Mouse (Mus musculus): ENCODE measurements around the gene Nectin2. TPM values are rescaled to one million over a fixed set of nuclear protein-coding genes. Genes with fewer than 3 reads are reported as not detected.
"Not testable (repeated sequence)": the region's sequence is repeated elsewhere in the genome, so short reads cannot be mapped to it uniquely, and the experiment has no call there.

Nectin2 gene
- total RNA-seq (2022) = 1 to 10 TPM; 6.5 to 8.0 (median 7.4) TPM

GRCm38 (mm10) chr7:19750217-19751069 is at the start of gene Nectin2:
TSS of gene Nectin2 (minus strand) at chr7:19750483.
- DNase-seq (ENCODE audit: low spot score in 2 of 2) = peak; percentile 50 to 64

DNA sequence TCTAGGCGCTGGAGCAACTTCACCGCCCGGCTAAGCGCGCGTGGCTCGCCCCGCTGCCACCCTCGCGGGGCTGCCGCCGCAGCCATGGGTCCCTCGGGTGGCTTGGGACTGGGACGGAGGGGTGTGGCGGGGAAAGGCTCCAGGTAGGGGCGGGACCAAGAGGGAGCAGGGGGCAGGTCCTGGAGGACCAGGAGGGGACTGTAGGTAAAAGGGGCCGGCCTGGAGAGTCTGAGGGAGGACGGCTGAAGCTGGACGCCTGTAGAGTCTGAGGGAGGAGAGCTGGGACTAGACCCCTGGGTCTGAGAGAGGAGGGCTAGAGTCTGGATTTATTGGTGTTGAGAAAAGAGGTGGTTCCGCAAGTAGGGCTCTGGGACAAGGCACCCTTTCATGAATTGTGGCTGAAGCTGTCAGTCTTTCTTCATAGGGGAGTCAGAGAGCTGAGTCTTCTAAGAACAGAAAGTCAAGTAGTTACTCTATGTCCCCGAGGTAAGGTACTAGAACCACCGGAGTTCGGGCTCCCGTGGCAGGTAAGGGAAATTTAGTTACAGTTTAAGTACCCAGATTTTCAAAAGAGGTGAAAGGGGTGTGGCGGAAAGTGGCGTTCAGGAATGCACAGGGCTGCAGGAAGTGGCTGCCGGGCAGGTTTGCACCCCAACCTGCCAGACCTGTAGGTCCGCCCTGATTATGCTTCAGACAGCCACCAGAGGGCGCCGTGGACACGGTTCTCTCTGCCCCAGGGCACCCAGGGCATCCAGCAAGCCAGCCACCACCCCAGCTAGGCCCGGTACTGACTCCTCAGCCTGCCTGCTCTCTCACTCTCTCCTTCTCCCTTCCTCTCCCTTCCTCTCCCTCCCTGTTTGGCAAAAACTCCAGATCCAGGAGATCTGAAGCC is 46.7 kb upstream of the Nectin2 start, which contains the start of gene Cblc:
TSS of gene Cblc (minus strand) at position 113 of the 892 bp plus-strand sequence.
- DNase-seq (ENCODE audit: low spot score in 2 of 2) = no peak

GRCm38 (mm10) chr7:19796254-19796653 is 46.0 kb upstream of the Nectin2 start:
- DNase-seq (ENCODE audit: low spot score in 2 of 2) = no peak

GRCm38 (mm10) chr7:19795236-19795635 is 45.0 kb upstream of the Nectin2 start:
- DNase-seq (ENCODE audit: low spot score in 2 of 2) = no peak

- DNase-seq (ENCODE audit: low spot score in 2 of 2) = no peak
These were observed 42.7 kb upstream of the Nectin2 start for GRCm38 (mm10) chr7:19792701-19793630.

DNA sequence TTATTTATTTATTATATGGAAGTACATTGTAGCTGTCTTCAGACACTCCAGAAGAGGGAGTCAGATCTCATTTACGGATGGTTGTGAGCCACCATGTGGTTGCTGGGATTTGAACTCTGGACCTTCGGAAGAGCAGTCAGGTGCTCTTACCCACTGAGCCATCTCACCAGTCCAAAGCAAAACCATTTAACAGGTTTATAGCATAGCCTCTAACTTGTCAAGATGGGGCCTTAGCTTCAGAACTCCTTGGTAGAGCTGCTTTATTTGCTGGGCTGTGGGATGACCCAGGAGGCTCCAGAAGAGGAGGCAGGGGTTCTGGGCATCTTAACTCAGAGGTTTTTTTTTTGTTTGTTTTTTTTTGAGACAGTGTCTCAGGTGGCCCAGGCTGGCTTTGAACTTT is 41.2 kb upstream of the Nectin2 start:
- not testable (repeated sequence) for DNase-seq (ENCODE audit: low spot score in 2 of 2)

DNA sequence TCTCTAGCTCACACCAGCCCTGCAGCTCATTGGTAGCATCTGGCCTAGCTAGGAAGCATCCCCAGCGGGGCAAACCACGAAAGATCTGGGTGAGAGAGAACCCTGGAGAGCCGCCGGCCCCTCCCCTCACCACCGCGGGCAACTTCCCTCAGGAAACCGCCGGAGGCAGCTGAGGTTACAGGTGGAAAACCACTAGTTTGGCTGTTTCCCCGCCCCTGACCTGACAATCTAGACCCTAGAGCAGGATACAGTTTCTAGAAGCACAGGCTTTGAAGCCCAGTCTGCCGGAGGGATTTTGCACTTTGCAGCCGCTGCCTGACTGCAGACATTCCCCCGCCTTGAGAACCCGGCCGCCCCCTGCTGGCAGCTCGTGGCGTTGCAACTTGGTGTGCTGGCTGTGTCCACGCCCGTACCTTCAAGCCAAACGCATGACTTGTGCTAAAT is 39.6 kb upstream of the Nectin2 start:
- peak; percentile 41 to 92 for DNase-seq (ENCODE audit: low spot score in 2 of 2)

DNA sequence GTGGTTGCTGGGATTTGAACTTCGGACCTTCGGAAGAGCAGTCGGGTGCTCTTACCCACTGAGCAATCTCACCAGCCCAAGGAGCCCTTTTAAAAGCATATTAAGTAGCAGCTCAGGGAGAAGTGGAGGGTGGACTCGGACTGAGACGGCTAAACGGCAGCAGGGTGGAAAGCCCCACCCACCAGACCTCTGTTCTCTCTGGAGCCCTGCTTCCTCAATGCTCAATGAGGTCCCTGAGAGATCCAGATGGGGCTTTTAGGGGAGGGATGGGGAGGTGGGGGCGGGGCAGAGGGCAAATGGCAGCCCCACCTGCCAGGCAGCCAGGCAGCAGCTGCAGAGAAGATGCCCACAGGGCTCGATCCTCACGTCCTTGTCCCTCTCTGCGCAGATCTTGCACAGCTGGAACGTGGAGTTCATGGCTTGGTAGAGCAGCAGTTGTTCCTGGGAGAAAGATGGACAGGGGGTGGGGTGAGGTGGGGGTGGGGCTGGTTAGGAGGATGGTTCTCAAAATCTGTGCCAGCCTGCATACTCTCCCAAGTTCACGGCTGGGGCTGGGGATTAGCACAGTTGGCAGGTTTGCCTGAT is 35.7 kb upstream of the Nectin2 start:
- DNase-seq (ENCODE audit: low spot score in 2 of 2) = no peak

DNA sequence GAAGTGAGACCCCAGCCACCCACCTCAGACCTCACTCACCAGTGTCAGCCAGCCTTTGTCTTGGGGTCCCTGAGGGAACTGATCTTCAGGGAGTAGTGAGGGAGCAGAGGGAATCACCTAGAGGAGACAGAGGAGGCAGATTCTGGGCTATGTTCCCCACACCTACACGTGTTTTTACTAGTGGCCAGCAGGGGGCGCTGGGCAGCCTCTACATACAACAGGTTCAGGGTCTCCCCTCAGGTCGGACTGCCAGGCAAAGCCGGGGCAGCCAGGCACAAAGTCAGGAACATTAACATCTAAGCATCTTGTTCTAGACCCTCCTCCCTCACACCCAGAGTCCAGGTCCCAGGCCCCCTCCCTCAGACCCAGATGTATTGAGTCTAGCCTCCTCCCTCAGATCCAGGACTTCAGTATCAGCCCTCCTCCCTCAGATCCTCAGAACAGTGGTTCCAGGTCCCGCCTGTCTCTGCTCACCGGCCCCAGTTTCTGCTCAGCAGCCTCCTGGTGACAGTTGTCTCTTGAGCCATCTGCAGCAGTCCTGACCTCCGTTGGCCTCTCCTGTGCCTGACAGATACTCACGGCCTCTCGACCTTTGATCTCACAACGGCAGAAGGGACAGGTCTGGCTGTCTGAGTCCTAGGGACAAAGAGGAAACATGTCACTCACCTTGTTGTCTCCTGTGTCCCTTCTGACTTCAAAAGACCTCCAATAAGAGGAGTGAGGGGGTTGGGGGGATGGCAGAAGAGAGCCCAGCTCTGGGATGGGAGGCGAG is 34.7 kb upstream of the Nectin2 start:
- DNase-seq (ENCODE audit: low spot score in 2 of 2) = no peak

DNA sequence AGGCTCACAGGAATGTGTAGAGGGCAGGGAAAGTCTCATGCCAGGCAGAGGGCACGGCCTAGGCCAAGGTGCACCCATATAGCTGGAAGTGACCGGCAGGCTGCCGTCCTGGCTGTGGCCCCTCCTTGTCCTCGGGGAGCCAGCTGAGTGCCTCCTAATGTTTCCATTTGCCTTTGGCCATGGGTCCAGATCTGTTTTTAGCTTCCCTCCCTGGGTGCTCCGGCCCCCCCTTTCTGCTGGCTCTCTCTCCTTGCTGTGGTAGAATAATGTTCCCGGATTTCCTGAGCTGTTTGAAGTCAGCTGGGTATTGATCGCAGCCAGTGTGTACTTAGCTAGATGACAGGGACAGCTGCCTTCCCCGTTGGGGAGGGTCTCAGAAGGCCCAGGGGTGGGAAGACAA is 33.3 kb upstream of the Nectin2 start:
- DNase-seq (ENCODE audit: low spot score in 2 of 2) = no peak

- DNase-seq (ENCODE audit: low spot score in 2 of 2) = no peak
These were observed 32.4 kb upstream of the Nectin2 start for GRCm38 (mm10) chr7:19782645-19783044.

DNA sequence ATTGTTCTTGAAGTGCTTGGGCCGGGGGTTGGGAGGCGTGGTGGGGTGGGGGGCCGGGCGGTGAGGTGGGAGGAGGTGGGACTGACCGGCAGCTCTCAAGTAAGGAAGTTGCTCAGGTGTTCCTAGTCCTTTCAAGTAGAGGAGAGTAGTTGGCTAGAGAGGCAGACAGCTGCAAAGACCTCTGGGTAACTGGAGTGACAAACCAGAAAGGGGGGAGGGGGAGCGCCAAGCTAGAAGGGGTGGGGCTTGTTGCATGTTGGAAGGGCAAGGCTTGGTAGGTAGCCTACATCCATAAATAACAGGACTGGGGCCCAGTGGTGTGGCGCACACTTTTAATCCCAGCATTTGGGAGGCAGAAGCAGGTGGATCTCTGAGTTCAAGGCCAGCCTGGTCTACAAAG is 31.5 kb upstream of the Nectin2 start:
- no peak for DNase-seq (ENCODE audit: low spot score in 2 of 2)

- no peak for DNase-seq (ENCODE audit: low spot score in 2 of 2)
These were observed 29.6 kb upstream of the Nectin2 start for GRCm38 (mm10) chr7:19779903-19780302.

DNA sequence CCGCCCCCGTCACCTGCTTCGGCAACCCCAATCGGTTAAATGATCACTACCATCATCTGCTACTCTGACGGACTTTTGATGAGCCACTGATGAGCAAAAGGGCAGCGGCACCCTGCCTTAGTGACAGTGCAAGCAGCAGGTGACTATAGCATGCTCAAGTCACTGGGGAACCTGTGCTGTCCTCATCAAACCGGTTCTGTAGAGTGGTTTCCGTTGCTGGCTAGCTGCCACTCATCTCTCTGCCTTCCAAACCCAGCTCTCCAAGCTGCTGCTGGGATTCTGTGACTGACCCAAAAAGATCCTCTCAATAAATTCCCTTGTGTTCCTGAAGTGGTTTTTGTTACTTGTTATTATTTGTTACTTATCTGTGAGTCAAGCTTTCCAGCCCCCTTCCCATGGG is 28.4 kb upstream of the Nectin2 start:
- no peak for DNase-seq (ENCODE audit: low spot score in 2 of 2)

GRCm38 (mm10) chr7:19777049-19777723 is 26.9 kb upstream of the Nectin2 start:
- DNase-seq (ENCODE audit: low spot score in 2 of 2) = no peak

DNA sequence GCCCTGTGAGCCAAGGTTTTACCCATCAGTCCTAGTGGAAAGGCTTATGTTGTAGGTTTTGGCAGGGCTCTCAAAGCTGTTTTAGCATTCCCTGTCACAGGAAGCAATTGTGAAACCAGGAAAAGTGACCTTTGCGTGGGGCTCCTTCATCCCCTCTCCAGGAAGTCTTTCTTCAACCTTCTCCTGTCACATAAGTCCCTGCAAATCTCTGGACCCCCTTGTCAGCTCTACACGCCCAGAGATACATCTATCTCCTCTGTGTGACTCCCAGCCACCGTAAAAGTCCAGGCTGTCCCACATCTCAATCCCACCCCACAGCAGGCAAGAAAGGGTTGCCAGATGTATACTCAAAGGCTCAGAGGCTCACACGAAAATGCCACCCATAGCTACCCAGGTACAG is 21.4 kb upstream of the Nectin2 start:
- no peak for DNase-seq (ENCODE audit: low spot score in 2 of 2)

DNA sequence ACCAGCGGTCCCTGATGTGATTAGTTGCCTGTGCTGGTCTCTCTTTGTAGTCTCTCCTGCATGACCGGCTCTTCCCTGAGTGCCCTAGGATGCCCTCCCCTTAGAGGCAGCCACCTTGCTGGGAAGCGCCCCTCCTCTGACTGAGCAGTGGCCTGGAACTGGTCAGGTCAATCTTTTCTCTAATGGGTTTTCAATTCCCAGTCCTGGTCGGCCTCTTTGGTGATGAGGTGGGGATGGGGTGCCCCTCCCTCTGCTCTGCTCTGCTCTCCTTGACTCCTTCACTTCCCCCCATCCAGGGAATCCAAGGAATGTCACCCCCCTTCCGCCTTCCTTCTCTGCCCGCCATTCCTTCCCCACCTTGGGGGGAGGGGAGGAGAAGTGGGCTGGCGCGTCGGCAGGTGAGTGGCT is 20.7 kb upstream of the Nectin2 start, which contains the start of gene Bcam:
TSS of gene Bcam (minus strand) at position 33 of the 408 bp plus-strand sequence.
- no peak for DNase-seq (ENCODE audit: low spot score in 2 of 2)

GRCm38 (mm10) chr7:19770375-19770754 is 20.1 kb upstream of the Nectin2 start:
- DNase-seq (ENCODE audit: low spot score in 2 of 2) = peak in 1 of 2 experiments; percentile 36
